Mouse (Mus musculus) lung, adult 2 months (tissue): ENCODE data around the gene Ccdc40.

Source experiments
- CTCF ChIP-seq: fragments of 200-500 bp; IDR thresholded peaks from 2 replicates; pipeline ENCODE4 v1.5.1; 2011; ENCODE audit warnings: mild to moderate bottlenecking, low read length, control low read depth; ENCODE audit not compliant: insufficient read depth
- POLR2A ChIP-seq: fragments of 200-500 bp; IDR thresholded peaks from 2 replicates; pipeline ENCODE4 v1.6.1; 2011; ENCODE audit warnings: low read depth, mild to moderate bottlenecking, control low read depth, low read length, borderline replicate concordance; ENCODE audit errors: extremely low read depth

DNA sequence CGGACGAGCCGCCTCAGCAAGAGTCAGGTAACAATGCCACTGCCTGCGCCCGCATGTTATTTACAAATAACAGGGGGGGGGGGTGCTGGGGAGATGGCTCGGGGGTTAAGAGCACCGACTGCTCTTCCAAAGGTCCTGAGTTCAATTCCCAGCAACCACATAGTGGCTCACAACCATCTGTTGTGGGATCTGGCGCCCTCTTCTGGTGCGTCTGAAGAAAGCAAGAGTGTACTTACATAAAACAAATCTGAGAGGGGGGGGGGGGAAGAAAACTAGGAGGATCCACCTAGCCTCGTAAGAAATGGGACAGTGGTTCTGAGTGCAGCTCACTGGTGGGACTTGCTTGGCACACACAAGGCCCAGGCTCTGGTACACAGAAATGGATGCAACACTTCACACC lies 6.4 kb downstream of the Ccdc40 start:
- no peak for TF ChIP-seq CTCF
- TF ChIP-seq POLR2A, result no peak
